Mouse (Mus musculus): ENCODE data around the gene Derl3. TPM values are rescaled to one million over a fixed set of nuclear protein-coding genes. Genes with fewer than 3 reads are reported as not detected.

Derl3 gene
- total and polyA plus RNA-seq, 3 experiments, result 13.1 to 36.6 (median 36.2) TPM

DNA sequence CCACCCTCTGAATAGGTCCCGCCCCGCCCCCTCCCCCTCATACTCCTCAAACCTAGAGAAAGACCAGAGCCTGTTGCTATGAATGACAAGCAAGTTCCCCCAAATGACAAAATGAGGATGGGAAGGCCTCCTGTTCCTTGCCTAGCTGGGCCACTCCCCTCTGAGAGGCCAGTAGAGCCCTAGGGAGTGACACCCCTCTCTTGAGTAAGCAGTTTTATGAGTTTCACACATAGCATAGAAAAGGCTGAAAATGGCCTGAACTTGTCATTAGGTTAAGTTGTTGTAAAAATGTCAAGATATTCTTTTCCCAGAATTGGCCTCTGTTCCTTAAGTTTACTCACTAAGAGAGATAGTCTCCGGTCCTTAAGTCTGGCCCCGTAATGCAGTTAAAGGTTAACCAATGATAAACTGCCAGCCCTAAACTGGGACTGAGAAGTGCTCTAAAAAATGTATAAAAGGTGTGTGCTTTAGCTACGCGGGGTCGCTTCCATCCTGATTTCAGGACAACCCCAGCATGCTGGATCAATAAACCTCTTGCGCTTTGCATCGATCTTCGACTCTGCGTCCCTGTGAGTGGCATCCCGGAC is 40.6 kb upstream of the Derl3 start:
- no peak for TF ChIP-seq HCFC1 (IDR thresholded peaks at IDR 0.05; ENCODE audit: low read depth, low read length)
- no peak for TF ChIP-seq RAD21 (IDR thresholded peaks at IDR 0.05; ENCODE audit: low read depth, low read length)
- no peak for TF ChIP-seq GABPA (IDR thresholded peaks at IDR 0.05; ENCODE audit: insufficient replicate concordance, low read depth, low read length)
- TF ChIP-seq PAX5 (IDR thresholded peaks at IDR 0.05; ENCODE audit: low read length), result no peak
- no peak for TF ChIP-seq MAX (IDR thresholded peaks at IDR 0.05; ENCODE audit: low read length)
- no peak for TF ChIP-seq EP300 (IDR thresholded peaks at IDR 0.05; ENCODE audit: low read length)
- H3K27me3 ChIP-seq (replicated peaks), result no peaks in the 10 kb centered on the region

DNA sequence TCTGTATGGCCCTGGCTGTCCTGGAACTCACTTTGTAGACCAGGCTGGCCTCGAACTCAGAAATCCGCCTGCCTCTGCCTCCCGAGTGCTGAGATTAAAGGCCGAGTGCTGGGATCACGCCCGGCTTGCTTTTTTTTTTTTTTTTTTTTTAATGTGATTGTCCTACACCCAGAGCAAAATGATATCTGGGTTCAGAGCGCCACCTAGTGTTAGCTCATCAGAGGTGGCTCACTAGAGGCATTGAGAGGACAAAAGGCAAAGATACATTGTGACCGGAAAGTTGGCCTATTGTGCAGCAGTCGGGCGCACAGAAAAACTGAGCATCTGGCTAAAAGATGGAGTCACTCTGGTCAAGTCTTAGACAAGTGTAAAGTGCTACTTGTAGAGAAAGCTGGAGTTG is 39.8 kb upstream of the Derl3 start:
- Histone ChIP-seq H3K36me3 (replicated peaks in 1 of 2; ENCODE audit: control insufficient read depth in 1 of 2, insufficient read depth in 1 of 2, low read length in 1 of 2) (peaks cover 15 to 38% of the 10 kb centered on the region in 2 experiments), H3K79me2 (replicated peaks; ENCODE audit: control insufficient read depth, extremely low read depth, insufficient read depth, poor library complexity, severe bottlenecking) (no peaks in the 10 kb centered on the region; the same call in 1 of the 2 replicates), H3K27ac (ENCODE audit: insufficient read depth, low read depth) (no peak overlapping the region), H3K9me3 (replicated peaks; ENCODE audit: low read length) (peaks cover 4% of the 10 kb centered on the region), H3K27me3 (replicated peaks) (no peaks in the 10 kb centered on the region), H3K9ac (ENCODE audit: insufficient read depth, low read depth) (no peak overlapping the region), H3K4me3 (replicated peaks in 1 of 3; ENCODE audit: low read depth in 2 of 3, low read length in 2 of 3, poor library complexity in 1 of 3) (no peak overlapping the region), H3K4me2 (ENCODE audit: insufficient read depth, low read depth, poor library complexity, severe bottlenecking) (no peak overlapping the region), H3K4me1 (ENCODE audit: control insufficient read depth in 1 of 2, insufficient read depth in 2 of 2) (peaks cover 10 to 28% of the 10 kb centered on the region in 2 experiments; a peak in 3 of 4 replicates)
- dilution Hi-C loops (cut with MboI; ENCODE audit: extremely low pct_ligation_motif_present, extremely low pct_unique_long_range_greater_than_20kb, low sequenced_read_pairs), result no loop called here
- peak; percentile 87 for DNase-seq (ENCODE audit: extremely low read depth)
- in situ Hi-C loops (cut with MboI; ENCODE audit: low pct_ligation_motif_present, low pct_unique_long_range_greater_than_20kb, low sequenced_read_pairs), result loop anchor here (10.0 kb wide), 1 partner anchor 109 kb away; no protein-coding TSS in a partner anchor
- TF ChIP-seq IRF4 (IDR thresholded peaks at IDR 0.05; ENCODE audit: low read depth, low read length) (no peak), CTCF (conservative IDR thresholded peaks at IDR 0.05 in 1 of 2, IDR thresholded peaks at IDR 0.05 in 1 of 2; ENCODE audit: low read depth in 2 of 2, low read length in 2 of 2) (peak in 1 of 2 experiments; percentile 80; a peak in 3 of 4 replicates), RAD21 (IDR thresholded peaks at IDR 0.05; ENCODE audit: low read depth, low read length) (peak; percentile 78), ZNF384 (IDR thresholded peaks at IDR 0.05; ENCODE audit: low read depth, low read length) (peak; percentile 96), SMC3 (IDR thresholded peaks at IDR 0.05; ENCODE audit: low read depth, low read length) (peak; percentile 71), CHD1 (IDR thresholded peaks at IDR 0.05; ENCODE audit: low read depth, low read length) (no peak)

More for the DNA sequence above, 40.6 kb upstream of the Derl3 start:
- in situ Hi-C loops (cut with MboI; ENCODE audit: low pct_ligation_motif_present, low pct_unique_long_range_greater_than_20kb, low sequenced_read_pairs), result loop anchor here (10.0 kb wide), 1 partner anchor 108 kb away; no protein-coding TSS in a partner anchor
- no peak overlapping the region for H3K4me2 ChIP-seq (ENCODE audit: insufficient read depth, low read depth, poor library complexity, severe bottlenecking)
- no peaks in the 10 kb centered on the region for H3K79me2 ChIP-seq (replicated peaks; ENCODE audit: control insufficient read depth, extremely low read depth, insufficient read depth, poor library complexity, severe bottlenecking)
- H3K4me3 ChIP-seq (replicated peaks in 1 of 3; ENCODE audit: low read depth in 2 of 3, low read length in 2 of 3, poor library complexity in 1 of 3), result no peak overlapping the region
- H3K27ac ChIP-seq (ENCODE audit: insufficient read depth, low read depth), result no peak overlapping the region
- dilution Hi-C loops (cut with MboI; ENCODE audit: extremely low pct_ligation_motif_present, extremely low pct_unique_long_range_greater_than_20kb, low sequenced_read_pairs), result no loop called here
- no peak overlapping the region for H3K9ac ChIP-seq (ENCODE audit: insufficient read depth, low read depth)
- no peak for DNase-seq (ENCODE audit: extremely low read depth)
- peaks cover 4% of the 10 kb centered on the region for H3K9me3 ChIP-seq (replicated peaks; ENCODE audit: low read length)
- peaks cover 12 to 30% of the 10 kb centered on the region in 2 experiments for H3K36me3 ChIP-seq (replicated peaks in 1 of 2; ENCODE audit: control insufficient read depth in 1 of 2, insufficient read depth in 1 of 2, low read length in 1 of 2)
- peaks cover 4 to 23% of the 10 kb centered on the region in 2 experiments; a peak in 3 of 4 replicates for H3K4me1 ChIP-seq (ENCODE audit: control insufficient read depth in 1 of 2, insufficient read depth in 2 of 2)

- Histone ChIP-seq H3K27me3 (replicated peaks) (no peaks in the 10 kb centered on the region), H3K4me2 (ENCODE audit: insufficient read depth, low read depth, poor library complexity, severe bottlenecking) (no peak overlapping the region), H3K4me3 (replicated peaks in 1 of 3; ENCODE audit: low read depth in 2 of 3, low read length in 2 of 3, poor library complexity in 1 of 3) (no peak overlapping the region), H3K9ac (ENCODE audit: insufficient read depth, low read depth) (no peak overlapping the region), H3K4me1 (ENCODE audit: control insufficient read depth in 1 of 2, insufficient read depth in 2 of 2) (peaks cover 8 to 23% of the 10 kb centered on the region in 2 experiments; a peak in 3 of 4 replicates), H3K9me3 (replicated peaks; ENCODE audit: low read length) (peaks cover 4% of the 10 kb centered on the region), H3K79me2 (replicated peaks; ENCODE audit: control insufficient read depth, extremely low read depth, insufficient read depth, poor library complexity, severe bottlenecking) (peaks cover 4% of the 10 kb centered on the region), H3K27ac (ENCODE audit: insufficient read depth, low read depth) (no peak overlapping the region), H3K36me3 (replicated peaks in 1 of 2; ENCODE audit: control insufficient read depth in 1 of 2, insufficient read depth in 1 of 2, low read length in 1 of 2) (peaks cover 15 to 42% of the 10 kb centered on the region in 2 experiments)
- dilution Hi-C loops (cut with MboI; ENCODE audit: extremely low pct_ligation_motif_present, extremely low pct_unique_long_range_greater_than_20kb, low sequenced_read_pairs), result no loop called here
- in situ Hi-C loops (cut with MboI; ENCODE audit: low pct_ligation_motif_present, low pct_unique_long_range_greater_than_20kb, low sequenced_read_pairs), result loop anchor here (10.0 kb wide), 1 partner anchor 109 kb away; no protein-coding TSS in a partner anchor
- TF ChIP-seq CHD2 (IDR thresholded peaks at IDR 0.05; ENCODE audit: low read length), result no peak
- TF ChIP-seq CHD1 (IDR thresholded peaks at IDR 0.05; ENCODE audit: low read depth, low read length), result no peak
- no peak for TF ChIP-seq USF1 (IDR thresholded peaks at IDR 0.05; ENCODE audit: low read depth, low read length)
- no peak for TF ChIP-seq USF2 (conservative IDR thresholded peaks at IDR 0.05; ENCODE audit: low read depth, low read length)
- no peak for TF ChIP-seq JUN (IDR thresholded peaks at IDR 0.05; ENCODE audit: insufficient read depth, low read depth, low read length)
- TF ChIP-seq POLR2A (IDR thresholded peaks at IDR 0.05; ENCODE audit: low read depth, low read length), result no peak
- no peak for TF ChIP-seq ZKSCAN1 (IDR thresholded peaks at IDR 0.05; ENCODE audit: borderline replicate concordance, low read depth, low read length)
- TF ChIP-seq NELFE (IDR thresholded peaks at IDR 0.05; ENCODE audit: low read depth, low read length), result no peak
- no peak for TF ChIP-seq E2F4 (IDR thresholded peaks at IDR 0.05; ENCODE audit: insufficient replicate concordance, low read depth, low read length)
- no peak for TF ChIP-seq MAX (IDR thresholded peaks at IDR 0.05; ENCODE audit: low read length)
- DNase-seq (ENCODE audit: extremely low read depth), result no peak
These were observed 39.1 kb upstream of the Derl3 start for GRCm38 (mm10) chr10:75854096-75854495.

All from CH12.LX (cell line).